Mouse (Mus musculus) liver, embryonic 14.5 days (tissue): ENCODE measurements around the gene Tpst2. TPM values are rescaled to one million over a fixed set of nuclear protein-coding genes. Genes with fewer than 3 reads are reported as not detected.

ENCODE experiments used
- ATAC-seq: fragments of 200-750 bp; cut with Nextera tagmentation; 2 replicates; pipeline ENCODE4 v1.8.0; 2017; ENCODE audit warnings: moderate number of reproducible peaks, mild to moderate bottlenecking, moderate library complexity; ENCODE audit not compliant: insufficient read depth
- DNase-seq, 3 experiments: peaks; one replicate each; pipeline ENCODE4 v3.0.0-alpha.2; 2012 to 2013; ENCODE audit warnings: low read depth in 3 of 3, low spot score in 3 of 3
- H3K27ac ChIP-seq: fragments of 300-500 bp; sonication (generic); 2 replicates; pipeline ENCODE4 v1.5.1; 2014; ENCODE audit warnings: moderate library complexity, mild to moderate bottlenecking, control low read depth, inconsistent platforms
- H3K27me3 ChIP-seq: fragments of 300-500 bp; sonication (generic); 2 replicates; pipeline ENCODE4 v1.6.1; 2014; ENCODE audit warnings: mild to moderate bottlenecking, low read length, moderate library complexity; ENCODE audit not compliant: control insufficient read depth, insufficient read depth
- H3K36me3 ChIP-seq: fragments of 300-500 bp; sonication (generic); replicated peaks from 2 replicates; pipeline ENCODE4 v1.6.1; 2014; ENCODE audit warnings: low read depth; ENCODE audit not compliant: control insufficient read depth, insufficient read depth
- H3K4me1 ChIP-seq, 2 experiments: fragments of 200-500 bp in 1 of 2; fragments of 300-500 bp in 1 of 2; sonication (generic) in 1 of 2; replicated peaks; 2 replicates each; pipeline ENCODE4 v1.6.1; 2012 to 2014; ENCODE audit warnings: antibody characterized with exemption in 1 of 2, inconsistent platforms in 1 of 2, low read length in 1 of 2; ENCODE audit not compliant: control insufficient read depth in 2 of 2, insufficient read depth in 2 of 2
- H3K4me2 ChIP-seq: fragments of 300-500 bp; sonication (generic); 2 replicates; pipeline ENCODE4 v1.6.1; 2014; ENCODE audit warnings: low read depth, mild to moderate bottlenecking, control low read depth, moderate library complexity
- H3K4me3 ChIP-seq, 2 experiments: fragments of 200-500 bp in 1 of 2; fragments of 300-500 bp in 1 of 2; sonication (generic) in 1 of 2; 2 replicates each; pipeline ENCODE4 v1.5.1; 2012 to 2014; ENCODE audit warnings: low read depth in 2 of 2, low read length in 2 of 2, mild to moderate bottlenecking in 2 of 2, control low read depth in 1 of 2, inconsistent platforms in 1 of 2, moderate library complexity in 1 of 2; ENCODE audit not compliant: insufficient read depth in 1 of 2
- H3K9ac ChIP-seq: fragments of 300-500 bp; sonication (generic); replicated peaks from 2 replicates; pipeline ENCODE4 v1.6.1; 2014; ENCODE audit warnings: mild to moderate bottlenecking, control low read depth, moderate library complexity
- H3K9me3 ChIP-seq: fragments of 300-500 bp; sonication (generic); 2 replicates; pipeline ENCODE4 v1.6.1; 2016; ENCODE audit warnings: low read length, mixed read lengths; ENCODE audit not compliant: control insufficient read depth
- CTCF ChIP-seq: IDR thresholded peaks from 2 replicates; pipeline ENCODE4 v1.5.1; 2016; ENCODE audit warnings: antibody characterized with exemption, low read depth, control low read depth
- EP300 ChIP-seq: IDR thresholded peaks from 2 replicates; pipeline ENCODE4 v1.6.1; 2016; ENCODE audit warnings: antibody characterized with exemption, low read depth
- WGBS: fragments of 180-500 bp; shearing (Covaris S2); extraction: QIAGEN DNeasy Blood & Tissue Kit; methylation state at CpG from one replicate; pipeline ENCODE4 v1.1.7; 2014; ENCODE audit not compliant: insufficient replicate concordance; 5-methylcytosine and 5-hydroxymethylcytosine counted together
- polyA plus RNA-seq, 2 experiments: library from polyadenylated mRNA; depleted of rRNA in 1 of 2; stranded (reverse) in 1 of 2; unstranded in 1 of 2; fragments of >200 nt; fragmentation: Nextera tagmentation in 1 of 2; extraction: Ambion mirVana in 1 of 2; gene quantifications; 2 replicates each; pipeline versions ENCODE4 v1.2.1 to v1.2.3; 2012 to 2014

Gene Tpst2
- polyA plus RNA-seq, 2 experiments: 17.2 to 30.9 TPM

DNA sequence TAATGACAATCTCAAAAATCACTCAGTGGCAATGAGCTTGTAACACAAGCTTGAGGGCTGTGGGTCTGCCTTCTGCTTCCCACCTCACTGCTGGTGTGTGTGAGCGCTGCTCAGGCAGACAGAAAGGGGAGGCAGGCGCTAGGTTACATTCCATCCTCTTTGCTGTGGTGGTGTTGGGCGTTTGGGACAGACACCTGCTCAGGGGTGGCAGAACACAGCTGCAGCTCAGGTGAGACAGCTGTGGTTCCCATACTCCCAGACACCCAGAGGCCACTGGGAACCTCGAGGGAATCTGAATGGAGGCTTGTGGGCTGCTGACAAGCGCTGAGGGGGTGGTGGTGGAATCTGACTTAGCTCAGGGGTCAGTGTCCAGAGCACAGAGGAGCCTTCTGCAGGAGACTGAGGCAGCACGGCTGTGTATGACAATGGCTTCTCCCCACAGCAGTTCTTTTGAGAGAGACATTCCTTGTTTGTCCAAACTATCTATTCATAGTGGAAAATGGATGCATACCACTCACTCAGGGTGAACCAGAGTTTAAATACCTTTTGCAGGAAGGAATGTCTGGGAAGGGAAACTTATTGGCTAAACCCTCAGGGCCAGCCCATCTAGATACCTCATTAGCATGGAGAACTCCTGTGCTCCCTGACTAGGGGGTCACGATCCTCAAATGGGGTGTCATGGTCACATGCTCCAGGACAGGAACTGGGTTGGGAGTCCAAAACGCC, 31.4 kb upstream of the Tpst2 start:
- peaks cover 3% of the 10 kb centered on the region for H3K9me3 ChIP-seq
- no peak overlapping the region for H3K9ac ChIP-seq
- no peak for DNase-seq
- no peaks in the 10 kb centered on the region for H3K36me3 ChIP-seq
- no peak for ATAC-seq
- H3K4me3 ChIP-seq: no peak overlapping the region
- 62% methylated on average over 8 of the region's 8 CpGs for WGBS
- no peak overlapping the region for H3K27ac ChIP-seq
- peaks cover 10 to 34% of the 10 kb centered on the region in 2 experiments for H3K4me1 ChIP-seq
- no peak overlapping the region for H3K4me2 ChIP-seq
- H3K27me3 ChIP-seq: no peaks in the 10 kb centered on the region
- TF ChIP-seq EP300: no peak
- no peak for TF ChIP-seq CTCF

DNA sequence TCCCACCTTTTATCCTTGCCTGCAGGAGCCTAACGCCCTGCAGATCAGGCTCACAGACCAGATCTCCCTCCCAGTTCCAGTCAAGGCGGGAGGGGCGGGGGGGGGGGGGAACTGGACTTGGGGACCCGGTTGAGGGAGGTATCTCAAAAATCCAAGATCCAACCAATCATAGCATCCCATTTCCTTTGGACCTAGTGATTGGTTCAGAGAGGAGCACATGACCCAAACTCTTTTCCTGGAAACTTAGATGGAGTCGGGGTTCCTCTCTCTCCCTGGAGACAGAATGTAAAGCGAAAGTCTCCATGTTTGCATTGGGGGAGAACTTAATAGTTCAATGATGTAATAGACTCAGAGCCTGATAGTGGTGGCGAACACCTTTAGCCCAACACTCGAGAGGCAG, 29.1 kb upstream of the Tpst2 start:
- Histone ChIP-seq H3K4me2 (no peak overlapping the region), H3K36me3 (no peaks in the 10 kb centered on the region), H3K27me3 (no peaks in the 10 kb centered on the region), H3K4me1 (peaks cover 8 to 33% of the 10 kb centered on the region in 2 experiments), H3K9ac (no peak overlapping the region), H3K9me3 (peaks cover 3% of the 10 kb centered on the region), H3K4me3 (no peak overlapping the region), H3K27ac (no peak overlapping the region)
- TF ChIP-seq CTCF: no peak
- TF ChIP-seq EP300: no peak
- ATAC-seq (no peak), DNase-seq (no peak)
- 61% methylated on average over 8 of the region's 8 CpGs for whole genome bisulfite sequencing

DNA sequence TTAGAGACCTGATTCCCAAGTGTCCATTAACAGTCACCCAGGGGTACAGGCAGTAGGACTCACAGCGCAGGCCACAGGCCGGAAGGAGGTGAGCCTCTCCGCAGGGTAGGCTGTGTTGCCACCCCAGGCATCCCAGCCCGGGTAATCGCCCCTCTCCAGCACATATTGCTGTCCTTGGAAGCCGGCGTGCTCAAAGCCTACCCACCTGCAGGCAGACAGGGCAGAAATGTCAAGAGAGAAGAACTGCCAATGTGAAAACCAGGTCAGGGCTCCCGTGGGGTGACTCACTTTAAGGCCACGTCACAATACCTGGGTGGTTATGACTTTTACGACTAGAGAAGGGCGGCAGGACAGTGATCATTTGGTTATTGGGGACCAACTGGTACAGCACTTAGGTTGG, 27.4 kb upstream of the Tpst2 start:
- no peak overlapping the region for H3K27ac ChIP-seq
- H3K9ac ChIP-seq: no peak overlapping the region
- H3K9me3 ChIP-seq: no peaks in the 10 kb centered on the region
- H3K4me2 ChIP-seq: no peak overlapping the region
- ATAC-seq (no peak), DNase-seq (no peak)
- 81% methylated on average over 11 of the region's 11 CpGs for WGBS
- H3K27me3 ChIP-seq: no peaks in the 10 kb centered on the region
- peaks cover 11 to 28% of the 10 kb centered on the region in 2 experiments for H3K4me1 ChIP-seq
- TF ChIP-seq CTCF: no peak
- no peak for TF ChIP-seq EP300
- H3K36me3 ChIP-seq: no peaks in the 10 kb centered on the region
- no peak overlapping the region for H3K4me3 ChIP-seq

DNA sequence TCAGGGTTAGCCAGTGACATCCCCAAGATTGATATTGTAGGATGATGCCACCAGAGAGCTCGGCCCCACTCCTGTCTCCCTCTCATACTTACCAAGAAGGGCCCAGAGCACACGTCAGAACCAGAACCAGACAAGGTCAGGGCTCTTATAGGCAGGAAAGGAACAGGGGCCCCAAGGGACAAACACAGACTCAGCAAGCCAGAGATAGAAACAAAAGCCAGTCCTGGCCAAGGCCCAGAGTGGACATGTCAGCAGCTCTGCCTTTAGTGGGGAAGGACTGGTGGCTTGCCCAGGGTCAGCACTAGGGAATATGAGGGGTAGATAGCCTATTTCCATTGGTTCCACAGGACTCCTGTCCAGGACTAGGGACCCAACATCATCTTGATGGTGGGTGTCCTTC, 24.1 kb upstream of the Tpst2 start, which contains the start of gene Cryba4:
Gene Cryba4 (minus strand): TSS at position 119 of the 400 bp plus-strand sequence.
- no peaks in the 10 kb centered on the region for H3K27me3 ChIP-seq
- WGBS: 38% methylated on average over 2 of the region's 2 CpGs
- H3K4me1 ChIP-seq: peaks cover 9 to 20% of the 10 kb centered on the region in 2 experiments
- H3K4me3 ChIP-seq: no peak within 1 kb of the TSS
- TF ChIP-seq EP300 (no peak), CTCF (no peak)
- H3K9me3 ChIP-seq: no peaks in the 10 kb centered on the region
- peak within 1 kb of the TSS; percentile 47; the same call in 1 of the 2 replicates for H3K27ac ChIP-seq
- DNase-seq (no peak), ATAC-seq (no peak)
- peak within 1 kb of the TSS; percentile 33 for H3K4me2 ChIP-seq
- H3K9ac ChIP-seq: no peak within 1 kb of the TSS
- no peaks in the 10 kb centered on the region for H3K36me3 ChIP-seq

DNA sequence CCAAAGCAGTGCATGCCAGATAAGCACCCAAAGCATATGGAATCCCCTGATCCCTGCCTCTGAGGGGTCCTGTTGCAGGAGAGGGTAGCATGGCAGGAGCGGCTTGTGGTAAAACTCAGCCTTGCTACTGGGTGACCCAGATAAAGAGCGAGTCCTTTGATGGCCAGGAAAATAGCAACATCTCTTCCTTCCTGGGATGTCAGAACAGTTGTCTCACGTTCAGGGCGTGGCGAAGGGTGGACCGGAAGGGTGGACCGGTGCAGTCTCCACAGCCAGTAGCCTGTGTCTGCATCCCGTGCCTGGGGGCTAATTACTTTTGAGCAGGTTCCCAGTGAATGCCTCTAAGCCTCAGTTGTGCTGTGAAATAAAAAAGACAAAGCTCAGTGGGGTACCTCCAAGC, 23.3 kb upstream of the Tpst2 start:
- H3K4me2 ChIP-seq: peak overlapping the region; percentile 33
- 10% methylated on average over 8 of the region's 8 CpGs for WGBS
- TF ChIP-seq CTCF (no peak), EP300 (peak; percentile 50)

More for the DNA sequence above, 23.3 kb upstream of the Tpst2 start:
- Histone ChIP-seq H3K27ac (peak overlapping the region; percentile 47; the same call in 1 of the 2 replicates), H3K9ac (no peak overlapping the region), H3K4me3 (no peak overlapping the region), H3K27me3 (no peaks in the 10 kb centered on the region), H3K9me3 (no peaks in the 10 kb centered on the region), H3K36me3 (no peaks in the 10 kb centered on the region), H3K4me1 (peaks cover 9 to 20% of the 10 kb centered on the region in 2 experiments)
- peak; percentile 85 for ATAC-seq
- DNase-seq: peak in 2 of 3 experiments; percentile 47 to 55
